Mouse (Mus musculus): ENCODE results near the gene Sardh. TPM values are rescaled to one million over a fixed set of nuclear protein-coding genes. Genes with fewer than 3 reads are reported as not detected.

Sardh gene
- total RNA-seq, 2 experiments from 2014 or later, result 8.0 to 8.4 TPM

DNA sequence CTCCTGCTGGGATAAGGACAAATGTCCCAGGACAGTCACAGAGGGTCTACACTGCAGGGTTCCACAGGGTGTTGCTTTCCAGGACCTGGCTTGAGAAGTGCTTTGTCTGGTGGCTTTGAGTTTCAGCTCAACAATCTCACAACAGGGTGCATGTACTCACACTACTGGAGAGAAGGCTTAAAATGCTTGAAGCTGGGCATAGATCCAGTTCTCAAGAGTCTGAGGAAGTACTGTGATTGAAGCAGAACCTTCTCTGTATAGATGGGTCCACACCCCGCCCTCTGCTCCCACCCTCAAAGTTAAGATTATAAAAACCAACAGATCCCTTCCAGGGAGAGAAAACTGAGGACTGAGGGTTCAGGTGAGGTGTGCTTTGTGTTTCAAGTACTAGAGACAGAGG, 47.6 kb downstream of the Sardh start:
- no peak for DNase-seq (ENCODE audit: extremely low spot score in 1 of 2, low spot score in 2 of 2)
- TF ChIP-seq CTCF (IDR thresholded peaks at IDR 0.05), result no peak
- intact Hi-C loops (cut with DNase I), result no loop called here
- no peak overlapping the region for H3K27ac ChIP-seq
- H3K4me3 ChIP-seq, result no peak overlapping the region

DNA sequence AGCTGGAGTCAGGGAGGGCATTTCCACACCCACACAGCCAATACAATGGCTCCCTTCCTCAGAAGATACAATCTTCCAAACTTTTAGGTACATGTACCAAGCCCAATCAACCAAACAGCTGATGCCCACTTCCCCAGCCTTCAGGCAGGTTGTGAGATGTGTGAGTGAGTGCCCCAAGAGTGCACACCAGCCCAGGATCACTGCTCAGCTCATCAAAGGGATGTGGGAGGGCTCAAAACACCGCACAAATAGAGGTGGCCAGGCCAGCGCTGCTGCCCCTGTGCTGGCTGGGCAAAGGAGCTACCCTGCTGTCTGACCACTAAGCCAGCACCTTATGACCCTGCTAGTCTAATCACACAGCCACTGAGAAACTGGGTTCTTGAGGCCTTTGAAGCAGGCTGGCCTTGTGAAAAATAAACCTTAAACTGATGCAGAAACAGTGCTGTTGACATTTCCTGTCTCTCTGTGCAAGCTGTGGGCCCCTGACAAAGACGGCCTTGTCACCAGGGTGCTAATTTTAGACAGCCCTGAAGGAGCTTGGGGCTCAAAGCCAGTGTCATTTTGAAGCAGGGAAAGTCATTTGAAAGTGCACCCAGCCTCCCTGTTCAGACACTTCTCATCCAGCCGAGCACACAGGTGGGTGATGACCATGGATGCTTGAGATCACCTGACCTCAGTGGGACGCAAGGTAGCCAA, 49.4 kb downstream of the Sardh start:
- DNase-seq (ENCODE audit: extremely low spot score in 1 of 2, low spot score in 2 of 2), result no peak
- intact Hi-C loops (cut with DNase I), result no loop called here
- no peak overlapping the region for H3K27ac ChIP-seq
- no peak for TF ChIP-seq CTCF (IDR thresholded peaks at IDR 0.05)
- no peak overlapping the region for H3K4me3 ChIP-seq

DNA sequence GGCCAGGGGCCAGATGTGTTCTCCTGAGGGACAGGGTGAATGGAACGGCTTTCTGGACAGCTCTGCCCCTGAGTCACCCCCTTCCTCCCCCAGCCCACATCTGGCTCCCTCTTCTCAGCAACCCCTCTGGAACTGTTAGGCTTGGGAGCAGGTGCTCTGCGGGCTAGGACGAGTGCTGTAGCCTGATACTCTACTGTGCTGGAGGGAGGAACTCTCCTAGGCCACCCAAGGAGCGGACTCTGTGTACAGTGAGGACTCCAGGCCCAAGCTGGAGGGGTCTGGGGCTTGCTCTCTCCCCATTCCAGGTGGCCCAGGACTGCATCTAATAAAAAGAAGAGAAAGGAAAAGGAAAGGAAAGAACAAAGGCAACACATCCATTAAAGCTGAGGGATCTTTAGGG, 58.1 kb downstream of the Sardh start:
- no peak for TF ChIP-seq CTCF (IDR thresholded peaks at IDR 0.05)
- Histone ChIP-seq H3K27ac (no peak overlapping the region), H3K4me3 (no peak overlapping the region)
- intact Hi-C loops (cut with DNase I), result no loop called here
- DNase-seq (ENCODE audit: extremely low spot score in 1 of 2, low spot score in 2 of 2), result no peak

DNA sequence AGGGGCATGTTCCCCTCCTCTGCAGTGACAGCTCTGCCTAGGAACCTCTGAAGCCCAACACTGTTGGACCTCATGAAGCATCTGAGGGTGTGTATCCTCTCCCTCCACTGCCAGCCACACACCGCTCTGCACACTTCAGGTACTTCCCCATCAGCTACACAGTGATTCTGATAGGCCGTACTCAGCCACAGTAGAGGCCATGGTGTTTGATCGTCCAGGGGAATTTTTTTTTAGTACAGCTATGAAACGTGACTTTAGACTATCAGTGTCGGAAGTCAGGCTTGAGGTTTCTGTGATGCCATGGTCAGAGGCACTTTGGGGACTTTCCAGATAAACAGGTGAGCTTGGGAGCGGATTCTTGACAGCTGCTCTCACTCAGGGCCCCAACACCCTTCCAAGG, 60.6 kb downstream of the Sardh start:
- Histone ChIP-seq H3K27ac (no peak overlapping the region), H3K4me3 (no peak overlapping the region)
- intact Hi-C loops (cut with DNase I), result no loop called here
- no peak for TF ChIP-seq CTCF (IDR thresholded peaks at IDR 0.05)
- no peak for DNase-seq (ENCODE audit: extremely low spot score in 1 of 2, low spot score in 2 of 2)

DNA sequence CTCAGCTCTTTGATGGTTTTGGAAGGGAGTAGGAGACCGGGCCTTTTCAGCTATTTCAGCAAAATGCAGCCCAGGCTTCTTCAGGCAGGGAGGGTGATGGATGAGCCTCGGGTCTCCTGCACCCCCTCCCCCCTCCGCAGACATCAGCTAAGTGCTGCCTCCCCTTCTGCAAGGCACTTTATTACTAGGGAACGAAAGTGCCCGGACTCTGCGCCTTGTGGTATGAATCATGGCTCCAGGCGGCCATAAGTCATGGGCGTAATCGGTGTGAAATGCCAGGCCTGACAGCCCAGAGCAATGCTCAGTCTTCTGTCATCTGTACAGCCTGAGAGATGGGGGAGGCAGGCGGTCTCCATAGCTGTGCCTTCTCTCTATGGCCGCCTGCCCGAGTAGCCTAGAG, 64.4 kb downstream of the Sardh start:
- Histone ChIP-seq H3K4me3 (no peak overlapping the region), H3K27ac (no peak overlapping the region)
- no peak for DNase-seq (ENCODE audit: extremely low spot score in 1 of 2, low spot score in 2 of 2)
- no peak for TF ChIP-seq CTCF (IDR thresholded peaks at IDR 0.05)
- intact Hi-C loops (cut with DNase I), result no loop called here

DNA sequence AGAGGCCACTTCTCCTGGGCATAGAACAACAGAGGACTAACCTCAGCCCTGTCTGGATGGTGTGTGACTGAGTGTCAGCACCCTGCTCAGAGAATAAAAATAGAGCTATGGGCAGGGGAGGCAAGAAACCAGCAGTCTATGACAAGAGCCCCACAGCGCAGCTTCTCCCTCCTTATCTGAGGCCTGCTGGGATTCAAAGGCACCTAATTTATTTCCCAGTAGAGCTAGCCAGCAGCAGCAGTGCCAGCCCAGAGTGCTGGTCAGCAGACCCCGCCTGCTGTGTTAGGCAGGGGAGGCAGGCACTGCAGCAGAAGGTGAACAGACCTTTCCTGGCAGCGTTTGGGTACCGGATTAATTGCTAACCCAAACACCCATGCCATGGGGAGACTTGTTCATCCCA, 66.2 kb downstream of the Sardh start:
- intact Hi-C loops (cut with DNase I), result no loop called here
- no peak overlapping the region for H3K27ac ChIP-seq
- H3K4me3 ChIP-seq, result no peak overlapping the region
- DNase-seq (ENCODE audit: extremely low spot score in 1 of 2, low spot score in 2 of 2), result no peak
- TF ChIP-seq CTCF (IDR thresholded peaks at IDR 0.05), result no peak

DNA sequence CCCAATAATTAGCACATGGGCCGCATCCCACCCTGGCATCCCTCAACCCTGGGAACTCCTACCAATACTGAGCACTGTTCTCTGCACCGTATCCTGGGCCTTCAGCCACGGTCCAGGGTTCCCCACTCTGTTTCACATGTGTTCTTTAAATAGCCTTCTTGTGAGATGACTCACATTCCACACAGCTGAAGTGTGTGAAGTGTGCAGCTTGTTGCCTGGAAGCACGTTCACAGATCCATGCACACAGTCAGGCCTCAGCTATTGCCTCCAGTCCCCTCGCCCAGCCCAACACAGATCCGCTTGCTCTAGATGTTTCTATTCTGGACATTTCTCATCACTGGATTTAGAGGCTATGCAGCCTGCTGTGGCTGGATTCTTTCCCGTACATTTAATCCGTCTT, 69.0 kb downstream of the Sardh start:
- Histone ChIP-seq H3K4me3 (no peak overlapping the region), H3K27ac (peak overlapping the region; percentile 19; the same call in 1 of the 2 replicates)
- intact Hi-C loops (cut with DNase I), result loop anchor here (2.0 kb wide), 1 partner anchor 48 kb away; no protein-coding TSS in a partner anchor
- no peak for TF ChIP-seq CTCF (IDR thresholded peaks at IDR 0.05)
- DNase-seq (ENCODE audit: extremely low spot score in 1 of 2, low spot score in 2 of 2), result no peak

DNA sequence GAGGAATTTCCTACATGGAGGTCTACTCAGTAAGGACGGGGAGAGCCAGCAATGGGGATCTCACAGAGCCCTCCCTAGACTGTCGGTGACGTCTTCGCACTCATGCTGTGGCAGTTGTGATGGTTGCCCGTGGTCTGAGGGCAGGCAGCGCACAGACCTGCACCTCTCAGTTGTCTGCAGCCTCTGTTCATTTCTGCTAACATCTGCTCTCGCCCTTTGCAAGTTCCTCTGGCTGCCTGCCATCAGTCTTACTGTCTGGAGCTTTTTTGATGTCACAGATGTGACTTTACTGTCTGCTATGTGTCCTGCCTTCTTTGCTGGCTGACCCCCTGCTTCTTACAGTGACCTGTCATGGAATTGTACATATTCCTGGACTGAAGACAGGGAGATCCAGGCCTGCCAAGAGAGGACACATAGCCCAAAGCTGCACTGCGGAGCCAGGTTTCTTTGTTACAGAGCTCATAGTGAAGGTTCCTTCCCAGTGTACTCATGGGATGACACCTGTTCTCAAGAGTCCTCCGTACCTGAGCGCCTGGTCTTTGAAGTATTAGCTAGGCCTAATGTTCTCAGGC, 72.4 kb downstream of the Sardh start:
- no peak for DNase-seq (ENCODE audit: extremely low spot score in 1 of 2, low spot score in 2 of 2)
- H3K4me3 ChIP-seq, result no peak overlapping the region
- no peak overlapping the region for H3K27ac ChIP-seq
- TF ChIP-seq CTCF (IDR thresholded peaks at IDR 0.05), result no peak
- intact Hi-C loops (cut with DNase I), result no loop called here

DNA sequence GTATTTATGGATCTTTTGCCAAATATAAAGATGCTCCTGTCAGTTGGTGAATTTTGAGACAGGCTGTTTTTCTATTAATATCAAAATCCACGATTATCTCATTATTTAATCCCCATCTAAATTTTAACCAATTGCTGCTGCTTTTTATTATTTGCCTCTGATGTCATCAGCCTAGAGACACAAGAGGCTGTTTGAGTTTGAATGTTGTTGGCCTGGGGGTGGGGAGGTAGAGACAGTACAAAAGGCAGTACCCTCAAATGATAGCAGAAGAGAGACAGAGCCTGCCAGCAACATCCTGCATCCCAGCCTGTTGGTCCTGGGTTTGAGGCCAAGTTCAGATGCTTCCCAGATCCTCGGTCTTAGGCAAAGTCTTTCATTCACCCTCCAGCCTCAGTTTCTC, 73.9 kb downstream of the Sardh start:
- intact Hi-C loops (cut with DNase I), result no loop called here
- no peak overlapping the region for H3K4me3 ChIP-seq
- H3K27ac ChIP-seq, result no peak overlapping the region
- no peak for DNase-seq (ENCODE audit: extremely low spot score in 1 of 2, low spot score in 2 of 2)
- no peak for TF ChIP-seq CTCF (IDR thresholded peaks at IDR 0.05)

DNA sequence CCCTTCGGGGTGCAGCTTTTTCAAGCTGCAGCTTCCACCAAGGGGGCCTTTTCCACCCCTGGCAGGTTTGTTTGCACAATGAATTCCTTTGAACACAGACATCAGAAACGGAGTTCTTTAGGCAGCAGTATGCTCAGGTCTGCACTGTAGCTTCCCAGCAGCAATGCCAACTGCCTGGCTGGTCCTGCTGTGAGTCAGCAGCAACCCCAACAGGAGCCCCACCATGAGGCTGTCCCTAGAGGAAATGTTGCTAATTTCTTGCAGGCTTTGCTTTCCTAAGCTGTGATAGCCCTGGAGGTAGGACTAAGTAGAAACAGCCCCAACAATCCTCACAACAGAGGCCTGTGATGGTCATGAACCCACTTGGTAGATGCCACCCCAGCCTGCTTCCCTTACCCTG, 81.1 kb downstream of the Sardh start:
- TF ChIP-seq CTCF (IDR thresholded peaks at IDR 0.05), result peak; percentile 8; the same call in 1 of the 2 replicates
- H3K27ac ChIP-seq, result peak overlapping the region; percentile 30
- no peak for DNase-seq (ENCODE audit: extremely low spot score in 1 of 2, low spot score in 2 of 2)
- intact Hi-C loops (cut with DNase I), result loop anchor here (5.0 kb wide), 1 partner anchor 70 kb away; no protein-coding TSS in a partner anchor
- no peak overlapping the region for H3K4me3 ChIP-seq

DNA sequence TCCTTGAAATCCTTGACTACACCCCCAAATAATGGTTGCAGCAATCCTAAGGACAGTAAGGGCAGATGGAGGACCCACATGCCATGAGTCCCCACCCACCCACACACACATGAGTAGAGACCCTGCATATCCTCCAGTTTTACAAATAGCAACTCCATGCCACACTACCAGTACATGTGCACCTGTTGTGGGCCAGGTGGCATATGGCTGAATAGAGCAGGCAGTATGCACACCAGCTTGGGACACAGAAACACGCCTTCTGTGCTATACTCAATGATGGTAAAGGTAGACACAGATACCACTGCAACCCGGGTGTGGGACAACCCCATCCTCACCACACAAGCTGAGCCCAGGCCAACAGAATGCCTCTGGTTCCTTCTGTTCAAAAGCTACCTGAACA, 82.1 kb downstream of the Sardh start:
- H3K4me3 ChIP-seq, result no peak overlapping the region
- DNase-seq (ENCODE audit: extremely low spot score in 1 of 2, low spot score in 2 of 2), result no peak
- TF ChIP-seq CTCF (IDR thresholded peaks at IDR 0.05), result no peak
- peak overlapping the region; percentile 30; the same call in 1 of the 2 replicates for H3K27ac ChIP-seq
- intact Hi-C loops (cut with DNase I), result loop anchor here (5.0 kb wide), 1 partner anchor 69 kb away; no protein-coding TSS in a partner anchor

DNA sequence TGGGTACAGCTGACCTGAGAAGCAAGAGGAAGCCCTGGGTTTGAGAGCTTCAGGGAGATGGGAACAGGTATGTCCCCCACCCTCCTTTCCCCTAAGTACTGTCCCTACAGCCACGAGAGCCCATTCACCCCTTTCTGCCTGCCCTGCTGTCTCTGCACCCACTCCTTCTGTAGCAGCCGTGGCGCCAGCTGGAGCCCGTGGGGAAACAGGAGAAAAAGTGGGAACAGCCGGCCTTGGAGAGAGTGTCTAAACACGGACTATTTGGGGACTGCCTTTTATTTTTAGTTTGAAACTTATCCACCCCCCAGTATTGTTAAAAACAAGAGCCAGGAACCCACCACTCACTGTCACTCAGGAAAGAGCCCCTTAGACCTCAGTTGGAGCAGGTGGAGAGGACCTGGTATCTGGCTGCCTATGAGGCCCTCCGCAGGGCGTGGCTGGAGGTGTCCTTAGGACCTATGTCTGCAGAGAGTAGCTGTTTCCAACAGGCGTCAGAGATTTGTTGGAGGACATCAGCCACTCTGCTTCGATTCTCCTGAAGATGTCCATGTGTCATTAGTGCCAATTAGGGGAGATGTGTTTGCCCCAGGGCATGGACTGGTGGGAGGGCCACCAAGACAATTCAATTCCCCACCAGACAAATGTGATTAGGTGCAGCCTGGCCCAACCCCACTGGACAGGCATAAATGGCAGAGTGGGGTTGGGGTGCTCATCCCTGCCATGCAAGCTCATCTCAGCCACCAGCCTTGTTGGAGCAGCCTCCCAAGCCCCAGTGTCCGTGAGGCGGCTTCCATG, 83.1 kb downstream of the Sardh start, which contains the start of gene Dbh:
Gene Dbh, plus strand, starts transcription at position 438 of the 795 bp plus-strand sequence.
- Histone ChIP-seq H3K27ac (peak within 1 kb of the TSS; percentile 55), H3K4me3 (no peak within 1 kb of the TSS)
- no peak for TF ChIP-seq CTCF (IDR thresholded peaks at IDR 0.05)
- intact Hi-C loops (cut with DNase I), result loop anchor here (1.0 to 5.0 kb wide), 3 partner anchors 23 to 68 kb away; partner anchors contain the start of gene Fam163b
- peak; percentile 45 to 73 for DNase-seq (ENCODE audit: extremely low spot score in 1 of 2, low spot score in 2 of 2)

Measured in left cerebral cortex, adult 2 months (tissue).